Mouse (Mus musculus) embryo, embryonic 10 days (tissue): Measurements from ENCODE around the gene Gm17693.
"Not testable (repeated sequence)": the region's sequence is repeated elsewhere in the genome, so short reads cannot be mapped to it uniquely, and the experiment has no call there.

Experiments
- DNase-seq: peaks from one replicate; pipeline ENCODE4 v3.0.0-alpha.2; 2015; ENCODE audit warnings: low spot score

Gm17693 gene

DNA sequence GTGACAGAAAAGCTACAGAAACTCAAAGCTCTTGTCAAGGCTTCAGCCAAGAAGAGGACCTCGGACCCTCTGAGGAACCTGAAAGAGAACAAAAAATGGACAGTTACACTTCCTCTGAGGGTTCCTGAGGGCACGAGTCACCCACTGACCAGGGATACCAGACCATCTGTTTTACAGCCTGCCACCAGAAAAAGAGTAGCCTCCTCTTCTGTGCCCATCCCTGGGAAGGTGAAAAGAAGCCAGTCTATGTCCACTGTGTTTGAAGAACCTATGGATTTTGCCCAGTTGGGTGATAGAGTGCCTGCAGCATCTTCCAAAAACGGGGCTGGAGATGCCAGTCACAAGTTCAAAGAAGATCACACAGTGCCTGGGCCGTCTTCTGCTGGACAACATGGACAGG, at the start of gene Gm17693:
Gene Gm17693 (plus strand): TSS at position 301 of the 400 bp plus-strand sequence.
- DNase-seq: not testable (repeated sequence)
